Comparison of ENCODE assay signal across 8 mouse cellular contexts in genomic region chr10:40246374-40247165, GRCm38 (mm10). TPM values are rescaled to one million over a fixed set of nuclear protein-coding genes. Genes with fewer than 3 reads are reported as not detected.
A peak's percentile ranks its signal among the peaks of the same experiment; 100 is the strongest.
DNase-seq lines count a peak whose midpoint lies in the region; ATAC-seq and TF ChIP-seq lines count a peak whose summit lies in the region.

Gene Rpf2 (minus strand): TSS chr10:40247036.

- H3K9me3 ChIP-seq in G1E (replicated peaks), result no peaks in the 10 kb centered on the region
- no peaks in the 10 kb centered on the region for H3K9me3 ChIP-seq in forebrain, embryonic 15.5 days
- no peaks in the 10 kb centered on the region for H3K9me3 ChIP-seq in lung, embryonic 15.5 days

- peaks cover 41% of the 10 kb centered on the region for H3K4me1 ChIP-seq in G1E (ENCODE audit: insufficient read depth, low read depth, low read length)
- peaks cover 15% of the 10 kb centered on the region for H3K4me1 ChIP-seq in forebrain, embryonic 15.5 days
- H3K4me1 ChIP-seq in lung, embryonic 15.5 days, result peaks cover 9% of the 10 kb centered on the region; the same call in 1 of the 2 replicates

- peak within 1 kb of the TSS; percentile 51 for H3K9ac ChIP-seq in forebrain, embryonic 15.5 days (replicated peaks)
- H3K9ac ChIP-seq in lung, embryonic 15.5 days, result peak within 1 kb of the TSS; percentile 61

- H3K27ac ChIP-seq in forebrain, embryonic 15.5 days (replicated peaks), result peak within 1 kb of the TSS; percentile 80
- H3K27ac ChIP-seq in layer of hippocampus, adult 2 months, result peak within 1 kb of the TSS; percentile 90
- H3K27ac ChIP-seq in lung, embryonic 15.5 days, result peak within 1 kb of the TSS; percentile 77

- H3K4me2 ChIP-seq in forebrain, embryonic 15.5 days (replicated peaks), result peak within 1 kb of the TSS; percentile 76
- H3K4me2 ChIP-seq in lung, embryonic 15.5 days, result peak within 1 kb of the TSS; percentile 73

- DNase-seq in G1E (ENCODE audit: low spot score), result peak; percentile 80
- peak; percentile 68 for DNase-seq in cerebellum, adult 11 months
- peak; percentile 57 for DNase-seq in heart, postnatal 25 days (ENCODE audit: low spot score)
- DNase-seq in layer of hippocampus, adult 2 months (ENCODE audit: low spot score in 2 of 2), result peak; percentile 83 to 85
- DNase-seq in ovary, adult 18-20 months (ENCODE audit: low spot score), result peak; percentile 67
- peak; percentile 89 for DNase-seq in thymus, postnatal 0 days (ENCODE audit: low spot score)

- H3K27me3 ChIP-seq in G1E (ENCODE audit: insufficient read depth, low read length), result no peaks in the 10 kb centered on the region
- H3K27me3 ChIP-seq in forebrain, embryonic 15.5 days, result no peaks in the 10 kb centered on the region
- H3K27me3 ChIP-seq in lung, embryonic 15.5 days, result no peaks in the 10 kb centered on the region

- peak within 1 kb of the TSS; percentile 98 for H3K4me3 ChIP-seq in G1E (ENCODE audit: low read depth, low read length)
- H3K4me3 ChIP-seq in forebrain, embryonic 15.5 days, result peak within 1 kb of the TSS; percentile 58
- peak within 1 kb of the TSS; percentile 84 for H3K4me3 ChIP-seq in layer of hippocampus, adult 2 months
- peak within 1 kb of the TSS; percentile 91 for H3K4me3 ChIP-seq in lung, embryonic 15.5 days

- intact Hi-C loops in heart, postnatal 25 days (cut with DNase I), result no loop called here

- peak; percentile 75 for ATAC-seq in G1E (ENCODE audit: extremely low read depth, insufficient number of reproducible peaks, low FRiP score, poor library complexity, severe bottlenecking)
- peak; percentile 95 for ATAC-seq in forebrain, embryonic 15.5 days (replicated peaks)
- peak; percentile 86; the same call in 1 of the 2 replicates for ATAC-seq in lung, embryonic 15.5 days (ENCODE audit: borderline replicate concordance, extremely low read depth, low FRiP score, low TSS enrichment)

- peaks cover 75% of the 10 kb centered on the region for H3K36me3 ChIP-seq in G1E (replicated peaks)
- peaks cover 53% of the 10 kb centered on the region for H3K36me3 ChIP-seq in forebrain, embryonic 15.5 days
- peaks cover 56% of the 10 kb centered on the region for H3K36me3 ChIP-seq in lung, embryonic 15.5 days

- TF ChIP-seq CTCF in G1E (IDR thresholded peaks at IDR 0.05; ENCODE audit: low read depth, low read length), result no peak
- no peak for TF ChIP-seq CTCF in layer of hippocampus, adult 2 months (conservative IDR thresholded peaks at IDR 0.05)

- WGBS in forebrain, embryonic 15.5 days, result 1% methylated on average over 54 of the region's 54 CpGs
- WGBS in lung, embryonic 15.5 days, result under 1% methylated on average over 54 of the region's 54 CpGs

RNA-seq across cellular contexts. Expression of gene Rpf2, which starts in this region (rescaled TPM):
- total RNA-seq in G1E (2014; fragmentation: Nextera tagmentation) (67.0 and 70.7 TPM in 2 replicates), G1E (2017) (124 and 178 TPM in 2 replicates)
- polyA plus RNA-seq in G1E (2012), result 6.0 and 6.5 TPM in 2 replicates
- 72.9 and 80.1 TPM in 2 replicates for polyA plus RNA-seq in forebrain, embryonic 15.5 days (2015; fragmentation: Nextera tagmentation; extraction: Ambion mirVana)
- total RNA-seq in heart, postnatal 25 days (2021), result 1 to 10 TPM; 8.7 to 8.8 TPM
- 10 to 100 TPM; 18.7 to 21.5 TPM for total RNA-seq in layer of hippocampus, adult 2 months (2021)
- polyA plus RNA-seq in lung, embryonic 15.5 days (2015; fragmentation: Nextera tagmentation; extraction: Ambion mirVana), result 62.3 and 65.4 TPM in 2 replicates
- polyA plus RNA-seq in thymus, postnatal 0 days (2015; fragmentation: Nextera tagmentation; extraction: Ambion mirVana), result 94.7 and 98.0 TPM in 2 replicates

Comparison
In these comparisons a context has a peak if more than half of its experiments do, and no peak if none do; other contexts are left out.
1. Peak in every context shown above with its lines: DNase-seq, ATAC-seq, H3K4me3 ChIP-seq and H3K27ac ChIP-seq.